Mouse (Mus musculus): ENCODE data around the gene Hinfp.

DNA sequence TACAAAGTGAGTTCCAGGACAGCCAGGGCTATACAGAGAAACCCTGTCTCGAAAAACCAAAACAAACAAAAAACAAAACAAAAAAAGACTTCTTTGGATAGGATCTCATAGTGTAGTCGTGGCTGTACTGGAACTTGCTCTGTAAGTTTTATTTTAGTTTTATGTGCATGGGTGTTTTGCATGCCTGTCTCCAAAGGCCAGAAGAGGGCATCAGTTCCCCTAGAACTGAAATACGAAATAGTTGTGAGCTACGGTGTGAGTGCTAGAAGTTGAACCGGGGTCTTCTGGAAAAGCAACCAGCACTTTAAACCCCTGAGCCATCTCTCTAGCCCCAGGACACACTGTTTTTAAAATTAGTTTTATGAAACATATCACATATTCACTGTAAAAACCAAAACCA lies 33.1 kb upstream of the Hinfp start:
- TF ChIP-seq CTCF (IDR thresholded peaks at IDR 0.05; ENCODE audit: borderline replicate concordance, insufficient read depth, low read length) (no peak), POLR2A (IDR thresholded peaks at IDR 0.05; ENCODE audit: low read depth, low read length) (no peak)
